Mouse (Mus musculus) megakaryocyte, embryonic 14.5 days (primary cell): ENCODE measurements at regions not wholly inside any gene's neighbourhood (a gene's known extent, or its start where the extent isn't known, plus 50 kb on each side); places are given as distances from the start of the nearest gene placed in this dataset.

ENCODE experiments used
- FLI1 ChIP-seq: IDR thresholded peaks from 2 replicates; pipeline ENCODE4 v1.6.1; 2012; ENCODE audit warnings: low read length, inconsistent platforms, mixed read lengths
- GATA1 ChIP-seq: IDR thresholded peaks from 3 replicates; pipeline ENCODE4 v1.6.1; 2012; ENCODE audit warnings: mixed read lengths, low read length, inconsistent platforms, borderline replicate concordance

DNA sequence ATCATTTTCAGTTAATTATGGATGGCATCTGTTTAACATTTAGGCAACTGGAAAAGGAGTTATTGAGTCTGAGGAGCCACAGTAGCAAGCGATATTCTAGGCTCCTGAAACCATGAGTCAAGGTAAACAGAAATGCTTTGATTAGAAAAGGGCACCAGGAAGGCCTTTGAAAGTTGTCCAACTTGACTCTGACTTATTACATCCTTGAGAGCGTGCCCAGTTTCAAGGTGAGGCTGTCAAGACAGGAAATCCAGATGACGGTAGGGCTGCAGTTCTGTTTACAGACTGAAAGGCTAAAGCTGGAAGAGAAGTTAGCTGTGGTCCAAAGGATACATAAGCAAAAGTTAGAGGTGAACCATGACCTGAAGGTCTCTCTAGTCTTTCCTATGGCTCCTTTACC is 176.7 kb upstream of the Krr1 start:
- TF ChIP-seq GATA1 (no peak), FLI1 (no peak)
